Mouse (Mus musculus): ENCODE measurements around the gene Foxd3. TPM values are rescaled to one million over a fixed set of nuclear protein-coding genes. Genes with fewer than 3 reads are reported as not detected.

Gene Foxd3
- polyA plus RNA-seq, 1 experiment from 2014 or later: 0.08 TPM

- DNase-seq (ENCODE audit: low spot score): peak; percentile 61
- H3K36me3 ChIP-seq (ENCODE audit: control insufficient read depth, insufficient read depth, low read length): no peaks in the 10 kb centered on the region
- no peak overlapping the region for H3K4me2 ChIP-seq (ENCODE audit: low read depth, low read length, severe bottlenecking)
- H3K9ac ChIP-seq (ENCODE audit: low read length): no peak overlapping the region
- peaks cover 94% of the 10 kb centered on the region for H3K27me3 ChIP-seq (ENCODE audit: control insufficient read depth, insufficient read depth, low read length)
- H3K9me3 ChIP-seq (ENCODE audit: control insufficient read depth, low read length): no peaks in the 10 kb centered on the region
- peaks cover 13% of the 10 kb centered on the region for H3K4me1 ChIP-seq (replicated peaks; ENCODE audit: control insufficient read depth, insufficient read depth, low read length)
- H3K27ac ChIP-seq (ENCODE audit: low read depth, low read length): no peak overlapping the region
- no peak for ATAC-seq (replicated peaks; ENCODE audit: low FRiP score)
- H3K4me3 ChIP-seq (ENCODE audit: low read depth, low read length): no peak overlapping the region
- WGBS: 1% methylated on average over 27 of the region's 27 CpGs
Measured at GRCm38 (mm10) chr4:99654621-99655296, 1.3 kb upstream of the Foxd3 start.

DNA sequence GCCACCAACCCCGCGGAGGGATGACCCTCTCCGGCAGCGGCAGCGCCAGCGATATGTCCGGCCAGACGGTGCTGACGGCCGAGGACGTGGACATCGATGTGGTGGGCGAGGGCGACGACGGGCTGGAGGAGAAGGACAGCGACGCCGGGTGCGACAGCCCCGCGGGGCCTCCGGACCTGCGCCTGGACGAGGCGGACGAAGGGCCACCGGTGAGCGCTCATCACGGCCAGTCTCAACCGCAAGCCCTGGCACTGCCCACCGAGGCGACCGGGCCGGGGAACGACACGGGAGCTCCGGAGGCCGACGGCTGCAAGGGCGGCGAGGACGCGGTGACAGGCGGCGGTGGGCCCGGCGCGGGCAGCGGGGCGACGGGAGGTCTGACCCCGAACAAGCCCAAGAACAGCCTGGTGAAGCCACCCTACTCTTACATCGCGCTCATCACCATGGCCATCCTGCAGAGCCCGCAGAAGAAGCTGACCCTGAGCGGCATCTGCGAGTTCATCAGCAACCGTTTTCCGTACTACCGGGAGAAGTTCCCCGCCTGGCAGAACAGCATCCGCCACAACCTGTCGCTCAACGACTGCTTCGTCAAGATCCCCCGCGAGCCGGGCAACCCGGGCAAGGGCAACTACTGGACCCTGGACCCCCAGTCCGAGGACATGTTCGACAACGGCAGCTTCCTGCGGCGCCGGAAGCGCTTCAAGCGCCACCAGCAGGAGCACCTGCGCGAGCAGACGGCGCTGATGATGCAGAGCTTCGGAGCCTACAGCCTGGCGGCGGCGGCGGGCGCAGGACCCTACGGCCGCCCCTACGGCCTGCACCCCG lies 718 bp downstream of the Foxd3 start:
- H3K27ac ChIP-seq (ENCODE audit: low read depth, low read length): no peak overlapping the region
- 1% methylated on average over 91 of the region's 92 CpGs for WGBS
- peak overlapping the region; percentile 25 for H3K4me3 ChIP-seq (ENCODE audit: low read depth, low read length)
- ATAC-seq (replicated peaks; ENCODE audit: low FRiP score) (peak; percentile 18), DNase-seq (ENCODE audit: low spot score) (peak; percentile 72)
- peak overlapping the region; percentile 33; the same call in 1 of the 2 replicates for H3K4me2 ChIP-seq (ENCODE audit: low read depth, low read length, severe bottlenecking)
- no peak overlapping the region; the same call in 1 of the 2 replicates for H3K9ac ChIP-seq (ENCODE audit: low read length)
- peaks cover 90% of the 10 kb centered on the region for H3K27me3 ChIP-seq (ENCODE audit: control insufficient read depth, insufficient read depth, low read length)
- H3K36me3 ChIP-seq (ENCODE audit: control insufficient read depth, insufficient read depth, low read length): no peaks in the 10 kb centered on the region
- H3K4me1 ChIP-seq (replicated peaks; ENCODE audit: control insufficient read depth, insufficient read depth, low read length): peaks cover 11% of the 10 kb centered on the region
- no peaks in the 10 kb centered on the region for H3K9me3 ChIP-seq (ENCODE audit: control insufficient read depth, low read length)

- Histone ChIP-seq H3K36me3 (ENCODE audit: control insufficient read depth, insufficient read depth, low read length) (no peaks in the 10 kb centered on the region), H3K4me3 (ENCODE audit: low read depth, low read length) (peak overlapping the region; percentile 25), H3K9me3 (ENCODE audit: control insufficient read depth, low read length) (no peaks in the 10 kb centered on the region), H3K9ac (ENCODE audit: low read length) (no peak overlapping the region; the same call in 1 of the 2 replicates), H3K4me2 (ENCODE audit: low read depth, low read length, severe bottlenecking) (peak overlapping the region; percentile 33; the same call in 1 of the 2 replicates), H3K4me1 (replicated peaks; ENCODE audit: control insufficient read depth, insufficient read depth, low read length) (peaks cover 11% of the 10 kb centered on the region), H3K27ac (ENCODE audit: low read depth, low read length) (no peak overlapping the region), H3K27me3 (ENCODE audit: control insufficient read depth, insufficient read depth, low read length) (peaks cover 90% of the 10 kb centered on the region)
- DNase-seq (ENCODE audit: low spot score): no peak
- WGBS: 1% methylated on average over 52 of the region's 62 CpGs
- no peak for ATAC-seq (replicated peaks; ENCODE audit: low FRiP score)
Measured at GRCm38 (mm10) chr4:99657430-99657820, 1.3 kb downstream of the Foxd3 start.

DNA sequence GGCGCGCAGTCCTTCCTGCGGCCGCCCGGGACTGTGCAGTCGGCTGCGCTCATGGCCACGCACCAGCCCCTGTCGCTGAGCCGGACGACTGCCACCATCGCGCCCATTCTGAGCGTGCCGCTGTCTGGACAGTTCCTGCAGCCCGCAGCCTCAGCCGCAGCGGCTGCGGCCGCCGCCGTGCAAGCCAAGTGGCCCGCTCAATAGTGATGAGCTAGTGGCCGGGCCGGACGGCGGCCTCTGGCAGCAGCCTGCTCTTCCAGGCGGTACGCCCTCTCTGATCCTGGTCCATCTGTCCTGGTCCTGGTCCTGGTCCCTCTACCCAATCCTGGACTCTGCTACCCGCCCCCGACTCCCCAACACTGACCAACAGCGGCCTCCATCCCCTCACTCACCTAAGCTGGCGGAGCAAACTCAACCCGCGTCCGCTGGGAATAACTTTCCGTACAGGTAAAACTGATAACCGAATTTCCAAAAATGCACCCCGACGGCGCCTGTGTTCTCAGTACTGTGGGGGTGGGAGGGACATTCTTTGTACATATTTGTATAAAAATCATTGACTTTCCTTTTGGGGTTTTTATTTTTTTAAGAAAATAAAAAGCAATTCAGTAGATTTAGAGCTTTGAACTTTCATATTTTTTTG lies 1.9 kb downstream of the Foxd3 start:
- no peak overlapping the region for H3K9ac ChIP-seq (ENCODE audit: low read length)
- WGBS: 2% methylated on average over 40 of the region's 41 CpGs

GRCm38 (mm10) chr4:99658881-99659280 lies 2.8 kb downstream of the Foxd3 start:
- peaks cover 90% of the 10 kb centered on the region for H3K27me3 ChIP-seq (ENCODE audit: control insufficient read depth, insufficient read depth, low read length)
- H3K36me3 ChIP-seq (ENCODE audit: control insufficient read depth, insufficient read depth, low read length): no peaks in the 10 kb centered on the region
- peaks cover 11% of the 10 kb centered on the region for H3K4me1 ChIP-seq (replicated peaks; ENCODE audit: control insufficient read depth, insufficient read depth, low read length)
- WGBS: 15% methylated on average over 6 of the region's 6 CpGs
- H3K9me3 ChIP-seq (ENCODE audit: control insufficient read depth, low read length): no peaks in the 10 kb centered on the region
- H3K9ac ChIP-seq (ENCODE audit: low read length): no peak overlapping the region
- DNase-seq (ENCODE audit: low spot score) (no peak), ATAC-seq (replicated peaks; ENCODE audit: low FRiP score) (no peak)
- H3K4me2 ChIP-seq (ENCODE audit: low read depth, low read length, severe bottlenecking): no peak overlapping the region
- H3K4me3 ChIP-seq (ENCODE audit: low read depth, low read length): no peak overlapping the region
- H3K27ac ChIP-seq (ENCODE audit: low read depth, low read length): no peak overlapping the region

More for the DNA sequence above, 1.9 kb downstream of the Foxd3 start:
- H3K4me2 ChIP-seq (ENCODE audit: low read depth, low read length, severe bottlenecking): peak overlapping the region; percentile 33; the same call in 1 of the 2 replicates
- H3K27me3 ChIP-seq (ENCODE audit: control insufficient read depth, insufficient read depth, low read length): peaks cover 90% of the 10 kb centered on the region
- H3K4me1 ChIP-seq (replicated peaks; ENCODE audit: control insufficient read depth, insufficient read depth, low read length): peaks cover 11% of the 10 kb centered on the region
- no peak overlapping the region for H3K27ac ChIP-seq (ENCODE audit: low read depth, low read length)
- no peaks in the 10 kb centered on the region for H3K9me3 ChIP-seq (ENCODE audit: control insufficient read depth, low read length)
- no peaks in the 10 kb centered on the region for H3K36me3 ChIP-seq (ENCODE audit: control insufficient read depth, insufficient read depth, low read length)
- peak; percentile 57 for ATAC-seq (replicated peaks; ENCODE audit: low FRiP score)
- peak; percentile 74 for DNase-seq (ENCODE audit: low spot score)
- peak overlapping the region; percentile 25 for H3K4me3 ChIP-seq (ENCODE audit: low read depth, low read length)

DNA sequence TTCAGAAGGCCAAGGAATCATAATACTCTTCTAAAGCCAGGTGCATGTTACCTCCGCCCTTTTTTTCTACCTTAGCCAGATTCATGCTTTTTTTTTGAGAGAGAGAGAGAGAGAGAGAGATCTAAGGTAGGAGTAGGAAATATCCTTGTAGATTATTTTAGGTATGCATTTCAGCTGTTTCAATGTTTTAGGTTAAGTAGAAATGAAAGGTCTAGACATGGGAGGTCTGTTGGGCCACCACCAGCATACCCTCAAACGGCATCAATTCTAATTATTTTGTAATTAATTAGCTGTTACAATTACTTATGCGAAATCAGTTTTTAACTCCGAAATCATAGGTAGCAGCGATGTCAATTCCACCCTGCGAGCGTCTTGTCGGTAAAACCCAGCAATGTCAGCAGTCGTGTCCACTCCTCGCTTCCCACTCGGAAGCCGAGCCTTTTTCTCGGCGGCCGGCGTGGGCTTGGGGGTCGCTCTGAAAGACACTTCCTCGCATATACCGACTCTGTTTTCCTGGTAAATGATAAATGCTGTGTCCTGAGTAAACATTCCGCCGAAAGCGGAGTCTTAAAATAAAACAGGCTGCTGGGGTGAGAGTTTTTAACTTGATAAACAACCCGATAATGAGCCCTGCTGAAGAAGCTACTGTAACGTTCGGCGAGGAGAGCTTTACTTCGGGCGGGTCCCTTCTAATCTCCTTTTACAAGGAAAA lies 3.4 kb downstream of the Foxd3 start:
- Histone ChIP-seq H3K4me3 (ENCODE audit: low read depth, low read length) (no peak overlapping the region), H3K27me3 (ENCODE audit: control insufficient read depth, insufficient read depth, low read length) (peaks cover 86% of the 10 kb centered on the region), H3K27ac (ENCODE audit: low read depth, low read length) (no peak overlapping the region), H3K9me3 (ENCODE audit: control insufficient read depth, low read length) (no peaks in the 10 kb centered on the region), H3K9ac (ENCODE audit: low read length) (no peak overlapping the region), H3K36me3 (ENCODE audit: control insufficient read depth, insufficient read depth, low read length) (no peaks in the 10 kb centered on the region), H3K4me1 (replicated peaks; ENCODE audit: control insufficient read depth, insufficient read depth, low read length) (peaks cover 11% of the 10 kb centered on the region), H3K4me2 (ENCODE audit: low read depth, low read length, severe bottlenecking) (no peak overlapping the region)
- no peak for ATAC-seq (replicated peaks; ENCODE audit: low FRiP score)
- WGBS: 1% methylated on average over 28 of the region's 28 CpGs
- DNase-seq (ENCODE audit: low spot score): peak; percentile 49

DNA sequence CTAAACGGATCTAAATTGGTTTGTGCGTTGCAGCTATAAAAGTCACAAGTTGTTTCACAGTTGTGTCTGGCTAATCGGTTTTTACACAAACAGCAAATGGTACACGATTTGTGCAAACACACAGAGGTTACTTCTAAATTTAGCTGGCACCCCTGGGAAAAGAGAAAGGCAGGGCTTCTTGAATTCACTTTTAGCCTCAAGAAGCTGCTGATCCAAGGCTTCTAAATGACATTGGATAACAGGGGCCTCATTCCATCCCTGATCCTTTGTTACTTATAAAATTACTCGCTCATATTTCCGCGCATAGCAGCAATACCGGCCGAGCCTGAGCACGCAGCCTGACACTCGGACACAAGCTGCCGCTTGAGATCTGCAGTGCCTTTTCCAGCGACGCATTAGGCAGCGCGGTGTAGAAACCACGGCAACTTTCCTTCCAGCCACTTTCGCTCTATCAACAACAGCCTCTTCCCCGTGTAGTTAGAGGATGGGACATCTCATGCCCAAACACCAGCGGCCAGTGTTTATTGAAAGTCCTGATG lies 4.0 kb downstream of the Foxd3 start:
- peaks cover 11% of the 10 kb centered on the region for H3K4me1 ChIP-seq (replicated peaks; ENCODE audit: control insufficient read depth, insufficient read depth, low read length)
- H3K9ac ChIP-seq (ENCODE audit: low read length): no peak overlapping the region
- ATAC-seq (replicated peaks; ENCODE audit: low FRiP score) (no peak), DNase-seq (ENCODE audit: low spot score) (peak; percentile 71)
- H3K4me3 ChIP-seq (ENCODE audit: low read depth, low read length): no peak overlapping the region
- under 1% methylated on average over 20 of the region's 20 CpGs for WGBS
- no peak overlapping the region for H3K4me2 ChIP-seq (ENCODE audit: low read depth, low read length, severe bottlenecking)
- no peaks in the 10 kb centered on the region for H3K9me3 ChIP-seq (ENCODE audit: control insufficient read depth, low read length)
- no peak overlapping the region for H3K27ac ChIP-seq (ENCODE audit: low read depth, low read length)
- H3K27me3 ChIP-seq (ENCODE audit: control insufficient read depth, insufficient read depth, low read length): peaks cover 85% of the 10 kb centered on the region
- no peaks in the 10 kb centered on the region for H3K36me3 ChIP-seq (ENCODE audit: control insufficient read depth, insufficient read depth, low read length)

- peak; percentile 90 for DNase-seq (ENCODE audit: low spot score)
- H3K4me2 ChIP-seq (ENCODE audit: low read depth, low read length, severe bottlenecking): 0 out of 2 replicates have a peak overlapping the region, but pooled peaks have one; percentile 18
- no peak overlapping the region for H3K9ac ChIP-seq (ENCODE audit: low read length)
- peak; percentile 47; the same call in 1 of the 2 replicates for ATAC-seq (replicated peaks; ENCODE audit: low FRiP score)
- no peak overlapping the region for H3K4me3 ChIP-seq (ENCODE audit: low read depth, low read length)
- peaks cover 11% of the 10 kb centered on the region for H3K4me1 ChIP-seq (replicated peaks; ENCODE audit: control insufficient read depth, insufficient read depth, low read length)
- peaks cover 77% of the 10 kb centered on the region for H3K27me3 ChIP-seq (ENCODE audit: control insufficient read depth, insufficient read depth, low read length)
- H3K36me3 ChIP-seq (ENCODE audit: control insufficient read depth, insufficient read depth, low read length): no peaks in the 10 kb centered on the region
- WGBS: under 1% methylated on average over 11 of the region's 11 CpGs
- no peaks in the 10 kb centered on the region for H3K9me3 ChIP-seq (ENCODE audit: control insufficient read depth, low read length)
- no peak overlapping the region for H3K27ac ChIP-seq (ENCODE audit: low read depth, low read length)
Measured at GRCm38 (mm10) chr4:99660981-99661380, 4.9 kb downstream of the Foxd3 start.

Data from forebrain, embryonic 11.5 days (tissue).